Mouse (Mus musculus): ENCODE measurements around the gene Lamb3. TPM values are rescaled to one million over a fixed set of nuclear protein-coding genes. Genes with fewer than 3 reads are reported as not detected.

The Lamb3 gene
- polyA plus RNA-seq, 1 experiment from 2014 or later, result 4.3 TPM

DNA sequence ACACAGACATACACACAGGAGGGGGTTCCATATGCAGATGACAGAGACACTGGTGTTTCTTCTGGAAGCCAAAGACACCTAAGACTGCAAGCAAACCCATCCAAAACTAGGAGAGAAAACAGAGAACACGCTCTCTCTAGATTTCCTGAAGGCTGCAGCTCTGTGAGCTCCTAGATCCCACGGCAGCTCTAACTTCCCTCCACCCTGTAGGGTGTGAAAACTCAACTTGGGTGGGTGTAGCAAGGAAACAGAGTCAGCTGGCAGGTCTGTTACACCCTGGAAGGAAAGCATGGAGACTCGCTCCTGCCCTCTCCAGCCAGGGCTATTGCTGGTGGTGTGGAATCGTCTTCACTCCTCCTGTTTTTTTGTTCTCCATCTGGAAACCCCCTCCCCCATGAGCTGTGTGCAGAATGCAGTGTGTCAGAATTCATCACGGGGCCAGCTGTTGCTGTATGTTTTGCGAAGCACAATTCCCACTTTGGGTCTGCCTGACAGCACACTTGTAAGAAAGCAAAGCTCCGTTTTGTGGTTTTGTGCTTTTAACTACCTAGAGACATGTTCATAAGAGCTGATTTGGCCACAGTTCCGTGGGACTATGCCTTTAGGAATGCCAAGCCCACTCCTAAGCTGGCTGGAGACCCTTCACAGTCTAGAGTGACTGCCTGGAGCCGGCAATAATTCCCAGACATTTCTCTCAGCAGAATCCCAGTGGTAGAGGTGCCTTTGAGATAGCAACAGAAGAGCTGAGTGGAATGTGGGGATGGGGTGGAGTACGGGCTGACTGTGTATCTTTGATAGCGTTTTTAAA is 174.3 kb downstream of the Lamb3 start:
- 23% methylated on average over 11 of the region's 11 CpGs for WGBS
- no peaks in the 10 kb centered on the region for H3K27me3 ChIP-seq (replicated peaks; ENCODE audit: control insufficient read depth, insufficient read depth, low read length)
- H3K4me3 ChIP-seq (ENCODE audit: low read length), result peak overlapping the region; percentile 40

DNA sequence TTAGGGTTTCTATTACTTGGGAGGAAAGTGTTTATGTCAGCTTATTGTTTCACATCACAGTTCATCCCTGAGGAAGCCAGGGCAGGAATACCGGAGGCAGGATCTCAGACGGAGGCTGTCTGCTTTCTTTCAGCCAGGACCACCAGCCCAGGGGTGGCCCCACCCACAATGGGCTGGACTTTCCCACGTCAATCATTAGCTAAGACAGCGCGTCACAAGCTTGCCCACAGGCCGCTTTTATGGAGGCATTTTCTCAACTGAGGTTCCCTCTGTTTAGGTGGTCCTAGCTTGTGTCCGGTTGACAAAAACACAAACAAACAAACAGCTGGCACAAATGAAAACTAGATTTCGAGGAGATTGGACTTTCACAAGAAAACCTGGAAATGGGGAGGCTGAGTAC is 174.9 kb downstream of the Lamb3 start:
- H3K4me3 ChIP-seq (ENCODE audit: low read length), result peak overlapping the region; percentile 40
- no peaks in the 10 kb centered on the region for H3K9me3 ChIP-seq (ENCODE audit: control insufficient read depth, low read length)
- 1% methylated on average over 8 of the region's 8 CpGs for WGBS
- peak overlapping the region; percentile 57 for H3K4me2 ChIP-seq (ENCODE audit: low read depth, low read length)
- no peak overlapping the region for H3K27ac ChIP-seq (ENCODE audit: low read length)
- peaks cover 18% of the 10 kb centered on the region for H3K4me1 ChIP-seq (ENCODE audit: control insufficient read depth, insufficient read depth, low read length)
- peak; percentile 73 for ATAC-seq
- no peaks in the 10 kb centered on the region for H3K27me3 ChIP-seq (replicated peaks; ENCODE audit: control insufficient read depth, insufficient read depth, low read length)
- H3K9ac ChIP-seq (ENCODE audit: low read depth, low read length), result peak overlapping the region; percentile 25; the same call in 1 of the 2 replicates
- H3K36me3 ChIP-seq (ENCODE audit: control insufficient read depth, insufficient read depth, low read length), result no peaks in the 10 kb centered on the region

More for the DNA sequence above, 174.3 kb downstream of the Lamb3 start:
- no peaks in the 10 kb centered on the region for H3K36me3 ChIP-seq (ENCODE audit: control insufficient read depth, insufficient read depth, low read length)
- H3K4me1 ChIP-seq (ENCODE audit: control insufficient read depth, insufficient read depth, low read length), result peaks cover 18% of the 10 kb centered on the region
- H3K4me2 ChIP-seq (ENCODE audit: low read depth, low read length), result peak overlapping the region; percentile 57
- H3K27ac ChIP-seq (ENCODE audit: low read length), result 0 out of 2 replicates have a peak overlapping the region, but pooled peaks have one; percentile 33
- ATAC-seq, result peak; percentile 25; the same call in 1 of the 2 replicates
- no peaks in the 10 kb centered on the region for H3K9me3 ChIP-seq (ENCODE audit: control insufficient read depth, low read length)
- peak overlapping the region; percentile 25; the same call in 1 of the 2 replicates for H3K9ac ChIP-seq (ENCODE audit: low read depth, low read length)

- H3K36me3 ChIP-seq (ENCODE audit: control insufficient read depth, insufficient read depth, low read length), result no peaks in the 10 kb centered on the region
- peak overlapping the region; percentile 25; the same call in 1 of the 2 replicates for H3K9ac ChIP-seq (ENCODE audit: low read depth, low read length)
- H3K9me3 ChIP-seq (ENCODE audit: control insufficient read depth, low read length), result no peaks in the 10 kb centered on the region
- peak overlapping the region; percentile 57 for H3K4me2 ChIP-seq (ENCODE audit: low read depth, low read length)
- peaks cover 18% of the 10 kb centered on the region for H3K4me1 ChIP-seq (ENCODE audit: control insufficient read depth, insufficient read depth, low read length)
- peak; percentile 72 for ATAC-seq
- H3K27me3 ChIP-seq (replicated peaks; ENCODE audit: control insufficient read depth, insufficient read depth, low read length), result no peaks in the 10 kb centered on the region
- 8% methylated on average over 8 of the region's 8 CpGs for WGBS
- peak overlapping the region; percentile 40 for H3K4me3 ChIP-seq (ENCODE audit: low read length)
- H3K27ac ChIP-seq (ENCODE audit: low read length), result no peak overlapping the region
These were observed 175.5 kb downstream of the Lamb3 start for GRCm38 (mm10) chr1:193382841-193383462.

DNA sequence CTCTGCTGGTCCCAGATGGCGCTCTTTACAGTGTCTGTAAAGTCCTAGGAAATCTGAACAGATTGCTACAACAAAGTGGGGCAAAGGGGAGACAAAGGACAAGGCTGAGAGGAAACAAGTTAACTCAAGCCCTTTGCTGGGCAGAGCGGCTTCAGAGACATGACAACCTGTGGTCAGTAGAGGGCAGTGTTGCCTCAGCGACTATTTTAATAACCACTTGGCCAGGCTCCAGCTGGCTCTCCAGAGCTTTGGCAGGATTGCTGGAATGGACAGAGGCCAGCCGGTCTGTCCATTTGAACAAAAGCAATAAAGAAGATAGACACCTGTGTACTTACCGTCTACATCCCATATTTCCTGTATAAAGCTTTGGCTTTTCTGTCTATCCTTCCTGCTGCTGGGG is 178.6 kb downstream of the Lamb3 start:
- H3K4me1 ChIP-seq (ENCODE audit: control insufficient read depth, insufficient read depth, low read length), result peaks cover 33% of the 10 kb centered on the region
- no peak overlapping the region for H3K4me3 ChIP-seq (ENCODE audit: low read length)
- no peaks in the 10 kb centered on the region for H3K27me3 ChIP-seq (replicated peaks; ENCODE audit: control insufficient read depth, insufficient read depth, low read length)
- under 1% methylated on average over 5 of the region's 5 CpGs for WGBS
- H3K9ac ChIP-seq (ENCODE audit: low read depth, low read length), result no peak overlapping the region
- H3K9me3 ChIP-seq (ENCODE audit: control insufficient read depth, low read length), result no peaks in the 10 kb centered on the region
- H3K36me3 ChIP-seq (ENCODE audit: control insufficient read depth, insufficient read depth, low read length), result no peaks in the 10 kb centered on the region
- ATAC-seq, result peak; percentile 54
- no peak overlapping the region for H3K27ac ChIP-seq (ENCODE audit: low read length)
- H3K4me2 ChIP-seq (ENCODE audit: low read depth, low read length), result no peak overlapping the region

GRCm38 (mm10) chr1:193387241-193387640 is 179.7 kb downstream of the Lamb3 start:
- ATAC-seq, result no peak
- WGBS, result 63% methylated on average over 2 of the region's 2 CpGs

GRCm38 (mm10) chr1:193389505-193389904 is 182.0 kb downstream of the Lamb3 start:
- Histone ChIP-seq H3K27ac (ENCODE audit: low read length) (no peak overlapping the region), H3K4me2 (ENCODE audit: low read depth, low read length) (no peak overlapping the region), H3K9ac (ENCODE audit: low read depth, low read length) (no peak overlapping the region), H3K36me3 (ENCODE audit: control insufficient read depth, insufficient read depth, low read length) (no peaks in the 10 kb centered on the region), H3K4me1 (ENCODE audit: control insufficient read depth, insufficient read depth, low read length) (peaks cover 24% of the 10 kb centered on the region), H3K9me3 (ENCODE audit: control insufficient read depth, low read length) (no peaks in the 10 kb centered on the region), H3K27me3 (replicated peaks; ENCODE audit: control insufficient read depth, insufficient read depth, low read length) (no peaks in the 10 kb centered on the region), H3K4me3 (ENCODE audit: low read length) (no peak overlapping the region)
- ATAC-seq, result no peak
- WGBS, result 14% methylated on average over 3 of the region's 3 CpGs

More at GRCm38 (mm10) chr1:193387241-193387640, 179.7 kb downstream of the Lamb3 start:
- no peak overlapping the region for H3K4me2 ChIP-seq (ENCODE audit: low read depth, low read length)
- H3K36me3 ChIP-seq (ENCODE audit: control insufficient read depth, insufficient read depth, low read length), result no peaks in the 10 kb centered on the region
- H3K27ac ChIP-seq (ENCODE audit: low read length), result no peak overlapping the region
- H3K27me3 ChIP-seq (replicated peaks; ENCODE audit: control insufficient read depth, insufficient read depth, low read length), result no peaks in the 10 kb centered on the region
- no peaks in the 10 kb centered on the region for H3K9me3 ChIP-seq (ENCODE audit: control insufficient read depth, low read length)
- H3K9ac ChIP-seq (ENCODE audit: low read depth, low read length), result no peak overlapping the region
- peaks cover 27% of the 10 kb centered on the region for H3K4me1 ChIP-seq (ENCODE audit: control insufficient read depth, insufficient read depth, low read length)
- no peak overlapping the region for H3K4me3 ChIP-seq (ENCODE audit: low read length)

GRCm38 (mm10) chr1:193390004-193390403 is 182.5 kb downstream of the Lamb3 start:
- Histone ChIP-seq H3K27me3 (replicated peaks; ENCODE audit: control insufficient read depth, insufficient read depth, low read length) (no peaks in the 10 kb centered on the region), H3K9ac (ENCODE audit: low read depth, low read length) (no peak overlapping the region), H3K9me3 (ENCODE audit: control insufficient read depth, low read length) (no peaks in the 10 kb centered on the region), H3K4me1 (ENCODE audit: control insufficient read depth, insufficient read depth, low read length) (peaks cover 24% of the 10 kb centered on the region), H3K27ac (ENCODE audit: low read length) (no peak overlapping the region), H3K36me3 (ENCODE audit: control insufficient read depth, insufficient read depth, low read length) (no peaks in the 10 kb centered on the region), H3K4me3 (ENCODE audit: low read length) (no peak overlapping the region), H3K4me2 (ENCODE audit: low read depth, low read length) (no peak overlapping the region)
- WGBS, result 52% methylated on average over 12 of the region's 12 CpGs
- ATAC-seq, result no peak

DNA sequence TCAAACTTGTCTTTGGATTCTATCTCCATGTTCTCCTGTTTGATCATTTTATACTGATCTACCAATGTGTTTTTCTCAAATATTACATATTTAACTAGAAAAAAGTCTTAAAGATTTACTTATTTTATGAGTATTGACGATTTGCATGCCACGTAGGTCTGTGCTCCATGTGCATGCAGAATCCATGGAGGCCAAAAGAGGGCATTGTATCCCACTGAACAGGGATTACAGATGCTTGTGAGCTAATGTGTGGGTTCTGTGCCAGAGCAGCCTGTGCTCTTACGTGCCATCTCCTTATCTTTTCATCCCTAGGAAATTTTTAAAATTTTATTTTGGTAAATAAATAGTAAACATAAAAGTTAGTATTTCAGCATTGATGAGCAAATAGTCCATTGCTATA is 184.8 kb downstream of the Lamb3 start:
- Histone ChIP-seq H3K9ac (ENCODE audit: low read depth, low read length) (no peak overlapping the region), H3K36me3 (ENCODE audit: control insufficient read depth, insufficient read depth, low read length) (no peaks in the 10 kb centered on the region), H3K4me1 (ENCODE audit: control insufficient read depth, insufficient read depth, low read length) (peaks cover 15% of the 10 kb centered on the region; the same call in 1 of the 2 replicates), H3K4me3 (ENCODE audit: low read length) (no peak overlapping the region), H3K9me3 (ENCODE audit: control insufficient read depth, low read length) (no peaks in the 10 kb centered on the region), H3K27me3 (replicated peaks; ENCODE audit: control insufficient read depth, insufficient read depth, low read length) (no peaks in the 10 kb centered on the region), H3K4me2 (ENCODE audit: low read depth, low read length) (no peak overlapping the region), H3K27ac (ENCODE audit: low read length) (no peak overlapping the region)
- no peak for ATAC-seq
- 91% methylated on average over 3 of the region's 3 CpGs for WGBS

Measured in intestine, embryonic 16.5 days (tissue).